Comparison of ENCODE assay signal across 14 mouse cellular contexts in the genomic region with DNA sequence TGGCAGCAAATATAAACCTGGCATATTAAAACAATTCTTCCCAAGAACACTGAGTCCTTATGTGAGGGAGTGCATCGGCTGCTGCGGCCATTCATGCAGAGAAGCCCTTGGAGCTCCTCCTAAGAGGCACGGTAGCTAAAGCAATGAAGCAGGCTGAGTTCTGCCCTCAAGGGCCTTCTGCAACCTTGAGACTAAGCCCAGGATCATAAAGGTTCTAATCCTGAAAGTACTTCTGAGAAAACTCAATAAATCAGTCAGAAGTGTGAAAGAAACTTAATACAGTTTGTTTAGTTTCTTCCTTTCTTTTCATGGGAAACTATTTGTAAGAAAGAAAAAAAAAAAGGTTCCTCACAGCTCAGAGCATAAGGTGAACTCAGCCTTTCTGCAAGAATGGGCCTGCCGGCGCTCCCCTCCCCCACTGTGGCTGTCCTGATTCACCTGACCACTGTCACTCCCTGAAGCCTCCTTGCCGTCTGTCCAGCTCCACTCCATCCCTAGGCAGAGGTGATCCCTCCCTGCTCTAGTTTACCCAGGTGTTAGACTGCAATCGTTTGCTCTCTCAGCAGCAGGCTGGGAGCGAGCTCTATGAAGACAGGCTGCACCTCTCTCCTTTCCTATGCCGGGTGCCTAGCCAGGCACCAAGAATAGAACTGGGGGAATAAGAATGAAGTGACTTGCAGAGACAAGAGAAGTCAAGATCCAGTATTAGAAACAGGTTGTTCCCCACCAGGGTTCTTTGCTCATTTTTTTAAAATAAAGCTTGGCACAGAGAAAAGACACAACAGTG. TPM values are rescaled to one million over a fixed set of nuclear protein-coding genes. Genes with fewer than 3 reads are reported as not detected.
DNase-seq lines count a peak whose midpoint lies in the region; ATAC-seq and TF ChIP-seq lines count a peak whose summit lies in the region.
"Had no signal": no experiment of that assay in that cellular context is flagged by ENCODE, and none has a peak within 500 bp of the region (broad histone marks: within the 10 kb centered on the region; RNA-seq: fewer than 3 reads in every experiment).

No protein-coding gene starts in this region.

- H3K4me3 ChIP-seq in heart, embryonic 11.5 days (ENCODE audit: low read depth, low read length) = no peak overlapping the region
- no peak overlapping the region for H3K4me3 ChIP-seq in kidney, postnatal 0 days (replicated peaks; ENCODE audit: low read depth, low read length)
- peak overlapping the region; percentile 17; the same call in 1 of the 2 replicates for H3K4me3 ChIP-seq in bone marrow macrophage, adult 2 months (ENCODE audit: insufficient read depth, low read length)
- H3K4me3 ChIP-seq: hindbrain, embryonic 10.5 days; limb, embryonic 13.5 days had no signal

- WGBS in heart, embryonic 11.5 days (ENCODE audit: insufficient replicate concordance) = 59% methylated on average over 9 of the region's 9 CpGs
- 41% methylated on average over 9 of the region's 9 CpGs for WGBS in kidney, postnatal 0 days

- no peak for ATAC-seq in heart, embryonic 11.5 days (replicated peaks; ENCODE audit: insufficient number of reproducible peaks, low FRiP score, low TSS enrichment)
- ATAC-seq in kidney, postnatal 0 days (replicated peaks; ENCODE audit: low FRiP score, low read depth) = no peak
- ATAC-seq: intestine, embryonic 16.5 days; midbrain, embryonic 16.5 days had no signal

- H3K36me3 ChIP-seq in heart, embryonic 11.5 days (ENCODE audit: control insufficient read depth, insufficient read depth, low read length) = 0 out of 2 replicates have a peak, but pooled peaks cover 2% of the 10 kb centered on the region
- H3K36me3 ChIP-seq in kidney, postnatal 0 days (ENCODE audit: insufficient read depth, low read length) = no peaks in the 10 kb centered on the region

- H3K9me3 ChIP-seq in heart, embryonic 11.5 days (replicated peaks; ENCODE audit: control insufficient read depth, low read length) = no peaks in the 10 kb centered on the region
- H3K9me3 ChIP-seq in kidney, postnatal 0 days (replicated peaks; ENCODE audit: low read length) = no peaks in the 10 kb centered on the region

- DNase-seq in heart, postnatal 4 days = no peak
- DNase-seq in kidney, postnatal 0 days (ENCODE audit: low spot score) = peak; percentile 26
- DNase-seq in kidney, postnatal 14 days = no peak
- DNase-seq in skeletal muscle tissue, adult 2 months (ENCODE audit: low read depth, low spot score) = peak; percentile 52
- DNase-seq in urinary bladder, postnatal 36 days (ENCODE audit: low spot score in 2 of 2) = no peak
- DNase-seq: B cell, adult 2 months; lung, embryonic 14.5 days had no signal

- H3K4me1 ChIP-seq in heart, embryonic 11.5 days (ENCODE audit: control insufficient read depth, insufficient read depth, low read length) = peaks cover 15% of the 10 kb centered on the region; the same call in 1 of the 2 replicates
- H3K4me1 ChIP-seq in kidney, postnatal 0 days (replicated peaks; ENCODE audit: insufficient read depth, low read length) = peaks cover 8% of the 10 kb centered on the region; the same call in 1 of the 2 replicates
- peaks cover 36% of the 10 kb centered on the region for H3K4me1 ChIP-seq in bone marrow macrophage, adult 2 months (ENCODE audit: control insufficient read depth, insufficient read depth, low read length)

- no peak for TF ChIP-seq POLR2A in bone marrow macrophage, adult 2 months (IDR thresholded peaks at IDR 0.05; ENCODE audit: borderline replicate concordance, low read depth, low read length)

- H3K27ac ChIP-seq in heart, embryonic 11.5 days (ENCODE audit: low read depth, low read length) = peak overlapping the region; percentile 10; the same call in 1 of the 2 replicates
- H3K27ac ChIP-seq in kidney, postnatal 0 days = peak overlapping the region; percentile 63; the same call in 1 of the 2 replicates
- peak overlapping the region; percentile 96 for H3K27ac ChIP-seq in bone marrow macrophage, adult 2 months (ENCODE audit: insufficient read depth, low read depth, low read length)
- H3K27ac ChIP-seq: hindbrain, embryonic 10.5 days; limb, embryonic 13.5 days had no signal

- H3K4me2 ChIP-seq in heart, embryonic 11.5 days = no peak overlapping the region
- no peak overlapping the region for H3K4me2 ChIP-seq in kidney, postnatal 0 days (ENCODE audit: low read length)
- H3K4me2 ChIP-seq: limb, embryonic 13.5 days; lung, embryonic 14.5 days had no signal

- H3K27me3 ChIP-seq in heart, embryonic 11.5 days (ENCODE audit: control insufficient read depth, insufficient read depth, low read length) = no peaks in the 10 kb centered on the region
- H3K27me3 ChIP-seq in kidney, postnatal 0 days (ENCODE audit: insufficient read depth, low read length) = no peaks in the 10 kb centered on the region
- H3K27me3 ChIP-seq: limb, embryonic 13.5 days had no signal

- TF ChIP-seq CTCF in kidney, postnatal 0 days (IDR thresholded peaks at IDR 0.05; ENCODE audit: low read depth) = no peak
- TF ChIP-seq CTCF in bone marrow macrophage, adult 2 months (IDR thresholded peaks at IDR 0.05; ENCODE audit: low read depth, low read length) = no peak

- no peak overlapping the region for H3K9ac ChIP-seq in heart, embryonic 11.5 days (ENCODE audit: low read depth, low read length)
- no peak overlapping the region for H3K9ac ChIP-seq in kidney, postnatal 0 days (ENCODE audit: low read depth, low read length)
- H3K9ac ChIP-seq: lung, embryonic 14.5 days had no signal

RNA-seq across cellular contexts. Expression of a gene that starts 5.1 kb away (rescaled TPM):
- 47.9 and 54.3 TPM in 2 replicates for polyA plus RNA-seq in heart, embryonic 11.5 days (2014; fragmentation: Nextera tagmentation; extraction: Ambion mirVana)
- 10 to 100 TPM; 24.4 to 25.6 TPM for total RNA-seq in heart, postnatal 4 days (2021)
- 73.0 and 75.5 TPM in 2 replicates for polyA plus RNA-seq in kidney, postnatal 0 days (2015; fragmentation: Nextera tagmentation; extraction: Ambion mirVana)
- polyA plus RNA-seq in bone marrow macrophage, adult 2 months (2012; ENCODE audit: insufficient read depth, insufficient read length, missing spikeins) = 61.5 and 63.2 TPM in 2 replicates

RNA-seq across cellular contexts. Expression of a gene that starts 34.3 kb away (rescaled TPM):
- 10.7 and 10.9 TPM in 2 replicates for polyA plus RNA-seq in heart, embryonic 11.5 days (2014; fragmentation: Nextera tagmentation; extraction: Ambion mirVana)
- 10 to 100 TPM; 10.4 to 13.7 TPM for total RNA-seq in heart, postnatal 4 days (2021)
- polyA plus RNA-seq in kidney, postnatal 0 days (2015; fragmentation: Nextera tagmentation; extraction: Ambion mirVana) = 21.8 and 28.8 TPM in 2 replicates
- polyA plus RNA-seq in bone marrow macrophage, adult 2 months (2012; ENCODE audit: insufficient read depth, insufficient read length, missing spikeins) = 4.6 and 4.7 TPM in 2 replicates
- total RNA-seq: megakaryocyte progenitor cell, adult 5-6 weeks had no signal

RNA-seq across cellular contexts. Expression of a gene that starts 42.8 kb away (rescaled TPM):
- polyA plus RNA-seq in heart, embryonic 11.5 days (2014; fragmentation: Nextera tagmentation; extraction: Ambion mirVana) = 25.0 and 30.3 TPM in 2 replicates
- total RNA-seq in heart, postnatal 4 days (2021) = 10 to 100 TPM; 51.7 to 56.7 TPM
- 32.3 and 33.0 TPM in 2 replicates for polyA plus RNA-seq in kidney, postnatal 0 days (2015; fragmentation: Nextera tagmentation; extraction: Ambion mirVana)
- polyA plus RNA-seq in bone marrow macrophage, adult 2 months (2012; ENCODE audit: insufficient read depth, insufficient read length, missing spikeins) = 46.8 and 46.9 TPM in 2 replicates

Comparison
In these comparisons a context has a peak if more than half of its experiments do, and no peak if none do; other contexts are left out.
1. DNase-seq: peak in kidney, postnatal 0 days (single experiment) and skeletal muscle tissue, adult 2 months (single experiment); none in heart, postnatal 4 days (single experiment), kidney, postnatal 14 days (single experiment) and urinary bladder, postnatal 36 days (0 of 2).
2. H3K27ac ChIP-seq: peak in every context shown above with its lines; median percentile 96 in bone marrow macrophage, adult 2 months; 63 in kidney, postnatal 0 days; 10 in heart, embryonic 11.5 days.